Mouse (Mus musculus) forebrain, embryonic 11.5 days (tissue): ENCODE measurements around the gene Gm10401. TPM values are rescaled to one million over a fixed set of nuclear protein-coding genes. Genes with fewer than 3 reads are reported as not detected.

Experiments
- ATAC-seq: fragments of 200-750 bp; cut with Nextera tagmentation; replicated peaks from 2 replicates; pipeline ENCODE4 v1.8.0; 2017; ENCODE audit warnings: moderate TSS enrichment; ENCODE audit not compliant: low FRiP score
- DNase-seq: peaks from one replicate; pipeline ENCODE4 v3.0.0-alpha.2; 2017; ENCODE audit warnings: low spot score
- H3K27ac ChIP-seq: fragments of 300-500 bp; sonication (generic); 2 replicates; pipeline ENCODE4 v1.5.1; 2014; ENCODE audit warnings: low read depth, low read length
- H3K27me3 ChIP-seq: fragments of 300-500 bp; sonication (generic); 2 replicates; pipeline ENCODE4 v1.6.1; 2014; ENCODE audit warnings: mild to moderate bottlenecking, low read length, mixed read lengths; ENCODE audit not compliant: control insufficient read depth, insufficient read depth
- H3K36me3 ChIP-seq: fragments of 300-500 bp; sonication (generic); 2 replicates; pipeline ENCODE4 v1.6.1; 2014; ENCODE audit warnings: mild to moderate bottlenecking, low read length, moderate library complexity, mixed read lengths; ENCODE audit not compliant: control insufficient read depth, insufficient read depth
- H3K4me1 ChIP-seq: fragments of 300-500 bp; sonication (generic); replicated peaks from 2 replicates; pipeline ENCODE4 v1.6.1; 2014; ENCODE audit warnings: low read length, mixed read lengths; ENCODE audit not compliant: control insufficient read depth, insufficient read depth
- H3K4me2 ChIP-seq: fragments of 300-500 bp; sonication (generic); 2 replicates; pipeline ENCODE4 v1.6.1; 2014; ENCODE audit warnings: low read depth, mild to moderate bottlenecking, low read length, moderate library complexity, mixed read lengths; ENCODE audit not compliant: severe bottlenecking
- H3K4me3 ChIP-seq: fragments of 300-500 bp; sonication (generic); 2 replicates; pipeline ENCODE4 v1.5.1; 2014; ENCODE audit warnings: low read depth, low read length
- H3K9ac ChIP-seq: fragments of 300-500 bp; sonication (generic); 2 replicates; pipeline ENCODE4 v1.6.1; 2014; ENCODE audit warnings: low read length
- H3K9me3 ChIP-seq: fragments of 300-500 bp; sonication (generic); 2 replicates; pipeline ENCODE4 v1.6.1; 2016; ENCODE audit warnings: low read length, mixed read lengths; ENCODE audit not compliant: control insufficient read depth
- WGBS: fragments of 180-500 bp; shearing (Covaris S2); extraction: QIAGEN DNeasy Blood & Tissue Kit; methylation state at CpG from one replicate; pipeline ENCODE4 v1.1.7; 2014; 5-methylcytosine and 5-hydroxymethylcytosine counted together
- polyA plus RNA-seq: library from polyadenylated mRNA; unstranded; fragments of >200 nt; fragmentation: Nextera tagmentation; extraction: Ambion mirVana; gene quantifications from 2 replicates; pipeline ENCODE4 v1.2.1, GENCODE M21; 2014

The Gm10401 gene
- polyA plus RNA-seq, 1 experiment from 2014 or later = 22.0 TPM

DNA sequence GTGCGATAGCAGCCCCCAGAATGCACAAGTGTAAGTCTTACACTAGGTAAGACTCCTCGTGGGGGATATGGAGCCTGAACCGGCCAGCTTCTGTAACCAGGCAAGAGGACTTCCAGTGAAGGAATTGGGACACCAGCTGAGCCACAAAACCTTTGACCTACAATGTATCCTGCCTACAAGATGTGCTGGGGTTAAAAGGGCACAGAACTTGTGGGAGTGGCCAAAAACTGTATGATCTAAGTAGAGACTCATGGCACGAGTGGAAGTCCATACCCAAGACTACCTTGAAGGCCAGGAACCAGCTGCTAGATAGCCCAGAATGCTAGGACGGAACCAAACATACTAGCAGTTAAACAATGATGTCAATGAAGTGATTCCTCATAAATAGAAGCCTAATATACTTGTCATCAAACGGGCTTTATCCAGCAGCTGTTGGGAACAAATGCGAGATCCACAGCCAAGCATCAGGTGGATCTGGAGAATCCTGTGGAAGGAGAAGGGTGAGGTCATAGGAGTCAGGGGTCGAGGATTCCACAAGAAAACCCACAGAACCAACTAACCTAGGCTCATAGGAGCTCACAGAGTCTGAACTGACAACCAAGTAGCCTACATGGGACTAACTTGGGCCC, 37.9 kb downstream of the Gm10401 start:
- no peaks in the 10 kb centered on the region for H3K4me1 ChIP-seq
- H3K9me3 ChIP-seq = no peaks in the 10 kb centered on the region
- H3K4me3 ChIP-seq = no peak overlapping the region
- no peaks in the 10 kb centered on the region for H3K27me3 ChIP-seq
- no peak overlapping the region for H3K9ac ChIP-seq
- WGBS = 91% methylated on average over 8 of the region's 8 CpGs
- no peak overlapping the region for H3K4me2 ChIP-seq
- DNase-seq (no peak), ATAC-seq (no peak)
- no peaks in the 10 kb centered on the region for H3K36me3 ChIP-seq
- no peak overlapping the region for H3K27ac ChIP-seq

DNA sequence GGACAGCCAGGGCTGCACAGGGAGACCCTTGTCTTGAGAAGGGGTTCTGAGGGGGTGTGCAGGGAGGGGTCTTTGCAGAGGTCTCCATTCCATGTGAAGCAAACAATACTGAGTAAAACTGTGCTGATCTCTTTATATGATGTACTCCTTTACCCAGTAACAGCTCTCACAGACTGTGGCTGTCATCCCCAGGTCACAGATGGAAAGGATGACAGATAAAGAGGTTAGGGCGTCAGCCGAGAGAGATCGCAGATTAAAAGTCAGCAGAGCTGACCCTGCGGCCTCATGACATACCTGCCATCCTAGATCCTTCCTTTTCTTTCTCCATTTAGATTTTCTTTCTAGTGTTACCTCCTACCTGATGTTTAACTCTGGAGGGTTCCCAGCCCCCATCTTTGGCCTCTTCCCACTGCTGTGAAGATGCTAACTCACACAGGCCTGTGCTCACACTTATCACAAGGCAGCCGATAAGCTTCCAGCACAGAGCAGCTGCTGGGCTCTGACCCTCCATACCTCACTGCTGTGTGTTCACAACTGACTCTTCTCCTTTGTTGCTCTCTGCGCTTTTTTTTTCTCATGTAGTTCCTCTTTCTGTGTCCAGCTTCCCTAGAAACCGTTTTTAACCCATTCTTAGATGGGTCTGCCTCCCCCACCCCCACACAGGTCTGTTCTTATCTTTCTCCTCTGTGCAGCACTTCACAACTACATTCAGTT, 39.4 kb downstream of the Gm10401 start:
- no peak for DNase-seq
- Histone ChIP-seq H3K4me1 (0 out of 2 replicates have a peak, but pooled peaks cover 2% of the 10 kb centered on the region), H3K9ac (no peak overlapping the region), H3K27ac (no peak overlapping the region), H3K4me3 (no peak overlapping the region), H3K4me2 (no peak overlapping the region), H3K27me3 (no peaks in the 10 kb centered on the region), H3K36me3 (no peaks in the 10 kb centered on the region), H3K9me3 (no peaks in the 10 kb centered on the region)
- WGBS = 92% methylated on average over 7 of the region's 7 CpGs
- no peak for ATAC-seq

DNA sequence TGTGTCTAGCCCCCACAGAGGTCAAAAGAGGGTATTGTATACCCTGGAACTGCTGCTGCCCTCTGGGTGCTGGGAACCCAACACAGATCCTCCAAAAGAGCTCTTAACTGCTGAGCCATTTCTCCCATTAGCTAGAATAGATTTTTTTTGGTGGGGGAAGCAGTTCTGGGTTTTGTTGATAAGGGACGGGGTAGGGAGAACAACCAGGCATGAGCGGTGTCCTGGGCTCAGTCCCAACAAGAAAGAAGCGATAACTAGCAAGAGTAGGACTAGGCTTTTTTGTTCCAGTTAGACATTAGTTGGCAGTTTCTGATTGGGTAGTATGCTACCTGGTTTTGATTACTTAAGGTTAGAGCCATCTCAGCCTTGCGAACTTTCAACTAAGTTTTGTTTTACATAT, 40.9 kb downstream of the Gm10401 start:
- H3K27me3 ChIP-seq = no peaks in the 10 kb centered on the region
- no peaks in the 10 kb centered on the region for H3K9me3 ChIP-seq
- H3K36me3 ChIP-seq = no peaks in the 10 kb centered on the region
- 0 out of 2 replicates have a peak, but pooled peaks cover 3% of the 10 kb centered on the region for H3K4me1 ChIP-seq
- H3K4me3 ChIP-seq = no peak overlapping the region
- DNase-seq (no peak), ATAC-seq (no peak)
- H3K4me2 ChIP-seq = no peak overlapping the region
- WGBS = 93% methylated on average over 4 of the region's 4 CpGs
- H3K9ac ChIP-seq = no peak overlapping the region
- no peak overlapping the region for H3K27ac ChIP-seq

DNA sequence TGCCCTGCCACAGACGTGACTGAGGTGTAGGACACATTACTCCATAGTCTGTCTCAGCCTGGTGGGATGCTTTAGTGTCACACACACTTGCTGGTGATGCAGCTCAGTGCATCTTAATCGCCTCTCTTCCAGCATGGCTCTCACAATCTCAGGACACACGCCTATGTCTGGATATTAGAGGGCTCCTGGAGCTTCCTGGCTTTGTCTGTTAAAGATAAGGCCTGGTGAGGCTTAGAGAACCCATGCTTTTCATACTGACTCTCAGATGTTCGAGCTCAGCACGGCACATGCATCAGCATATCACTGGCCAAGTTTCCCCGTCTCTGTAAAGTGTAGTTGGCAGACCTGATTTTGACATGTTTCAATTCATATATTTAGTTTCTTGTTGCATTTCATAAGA, 42.7 kb downstream of the Gm10401 start:
- no peak for ATAC-seq
- Histone ChIP-seq H3K4me1 (0 out of 2 replicates have a peak, but pooled peaks cover 3% of the 10 kb centered on the region), H3K4me2 (no peak overlapping the region), H3K27me3 (no peaks in the 10 kb centered on the region), H3K4me3 (no peak overlapping the region), H3K27ac (no peak overlapping the region), H3K36me3 (no peaks in the 10 kb centered on the region), H3K9ac (no peak overlapping the region), H3K9me3 (no peaks in the 10 kb centered on the region)
- DNase-seq = no peak
- 85% methylated on average over 6 of the region's 6 CpGs for WGBS

DNA sequence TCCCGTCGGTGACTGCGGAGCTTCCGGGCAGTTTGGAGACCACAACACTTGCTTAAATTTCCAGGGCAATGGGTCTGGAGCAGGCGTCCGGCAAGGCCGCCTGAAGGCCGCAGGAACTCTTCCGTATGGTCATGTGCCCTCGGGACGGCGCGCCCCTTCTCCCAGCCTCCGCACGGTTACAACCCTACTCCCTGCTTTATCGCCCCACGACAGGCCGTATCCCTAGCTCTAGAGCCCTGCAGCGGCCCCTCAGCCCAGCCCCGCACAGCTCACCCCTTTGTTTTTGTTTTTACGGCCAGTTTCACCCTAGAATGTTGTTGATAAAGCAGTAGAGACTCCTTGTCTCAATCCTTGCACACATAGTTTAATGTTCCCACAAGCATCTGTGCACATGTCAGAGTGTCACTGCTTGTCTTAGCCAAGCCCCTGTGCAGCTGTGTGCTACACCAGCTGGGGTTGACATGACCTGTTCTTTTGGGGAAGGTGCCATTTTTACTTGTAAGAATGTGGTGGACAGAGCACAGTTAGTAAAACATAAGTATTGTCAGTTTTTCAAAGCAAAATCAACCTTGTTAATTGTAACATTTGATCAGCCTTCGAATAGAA, 44.2 kb downstream of the Gm10401 start:
- WGBS = 92% methylated on average over 22 of the region's 22 CpGs
- no peak overlapping the region for H3K27ac ChIP-seq
- no peak overlapping the region for H3K9ac ChIP-seq
- no peaks in the 10 kb centered on the region for H3K36me3 ChIP-seq
- no peak overlapping the region for H3K4me3 ChIP-seq
- 0 out of 2 replicates have a peak, but pooled peaks cover 3% of the 10 kb centered on the region for H3K4me1 ChIP-seq
- DNase-seq = no peak
- H3K27me3 ChIP-seq = no peaks in the 10 kb centered on the region
- no peak for ATAC-seq
- H3K4me2 ChIP-seq = no peak overlapping the region
- H3K9me3 ChIP-seq = no peaks in the 10 kb centered on the region

DNA sequence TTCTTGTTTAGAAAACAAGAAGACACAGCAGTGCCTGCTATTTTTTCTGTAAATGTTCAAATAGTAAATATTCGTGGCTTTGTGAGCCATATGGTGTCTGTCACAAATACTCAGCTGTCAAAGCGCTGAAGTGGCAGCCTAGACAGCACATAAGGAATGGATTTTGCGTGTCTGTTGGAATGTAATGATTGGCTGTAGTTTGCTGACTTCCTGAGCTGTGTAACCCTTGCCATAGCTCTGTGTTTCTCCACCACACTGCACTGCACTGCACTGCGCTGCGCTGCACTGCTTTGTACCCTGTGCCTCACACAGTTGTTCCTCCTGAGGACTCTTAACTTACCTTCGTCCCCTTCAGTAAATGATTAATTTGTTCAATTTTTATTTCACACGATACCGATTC, 45.5 kb downstream of the Gm10401 start:
- Histone ChIP-seq H3K4me2 (no peak overlapping the region), H3K27ac (no peak overlapping the region), H3K4me1 (0 out of 2 replicates have a peak, but pooled peaks cover 3% of the 10 kb centered on the region), H3K4me3 (no peak overlapping the region), H3K9me3 (no peaks in the 10 kb centered on the region), H3K27me3 (no peaks in the 10 kb centered on the region), H3K36me3 (no peaks in the 10 kb centered on the region), H3K9ac (no peak overlapping the region)
- no peak for DNase-seq
- ATAC-seq = no peak
- 91% methylated on average over 8 of the region's 8 CpGs for WGBS

DNA sequence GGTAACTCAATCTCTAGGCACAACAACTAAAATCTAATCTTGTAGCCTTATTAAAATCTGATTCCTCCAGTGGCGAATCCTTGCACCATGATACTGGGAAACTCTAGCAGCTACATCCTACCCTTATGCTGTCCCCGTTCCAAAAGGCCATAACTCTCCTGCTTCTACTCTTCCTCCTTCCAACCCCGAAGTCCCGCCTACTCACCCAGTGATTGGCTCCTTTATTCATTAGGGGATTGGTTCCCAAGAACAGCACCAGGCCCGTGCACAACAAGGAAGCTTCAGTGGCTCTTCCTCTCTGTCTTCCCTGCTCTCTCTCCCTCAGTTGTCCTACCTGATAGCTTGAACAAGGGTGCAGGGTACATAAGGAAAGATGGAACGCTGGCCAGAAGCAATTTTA, 47.3 kb downstream of the Gm10401 start:
- no peak overlapping the region for H3K4me2 ChIP-seq
- H3K4me1 ChIP-seq = 0 out of 2 replicates have a peak, but pooled peaks cover 3% of the 10 kb centered on the region
- no peaks in the 10 kb centered on the region for H3K9me3 ChIP-seq
- WGBS = 82% methylated on average over 6 of the region's 6 CpGs
- no peak overlapping the region for H3K4me3 ChIP-seq
- no peak overlapping the region for H3K27ac ChIP-seq
- H3K36me3 ChIP-seq = no peaks in the 10 kb centered on the region
- no peak for DNase-seq
- no peak overlapping the region for H3K9ac ChIP-seq
- H3K27me3 ChIP-seq = no peaks in the 10 kb centered on the region
- no peak for ATAC-seq

DNA sequence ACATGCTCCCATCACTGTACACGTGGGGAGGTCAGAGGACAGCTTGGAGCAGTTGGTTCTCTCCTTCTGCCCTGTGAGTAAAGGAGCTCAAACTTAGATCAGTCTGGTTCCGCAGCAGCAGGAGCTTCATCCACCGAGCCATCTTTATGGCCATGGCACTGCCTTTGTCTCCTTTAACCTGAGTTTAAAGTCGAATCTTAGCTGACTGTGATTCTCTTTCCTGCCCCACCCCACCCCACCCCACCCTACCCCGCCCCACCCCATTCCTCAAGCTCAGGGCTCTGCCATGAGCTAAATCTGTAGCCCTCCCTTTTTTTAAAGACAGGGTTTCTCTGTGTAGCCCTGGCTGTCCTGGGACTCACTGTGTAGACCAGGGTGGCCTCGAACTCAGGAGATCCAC, 48.4 kb downstream of the Gm10401 start:
- H3K9ac ChIP-seq = no peak overlapping the region
- no peaks in the 10 kb centered on the region for H3K9me3 ChIP-seq
- DNase-seq (no peak), ATAC-seq (no peak)
- 0 out of 2 replicates have a peak, but pooled peaks cover 3% of the 10 kb centered on the region for H3K4me1 ChIP-seq
- no peak overlapping the region for H3K4me3 ChIP-seq
- no peaks in the 10 kb centered on the region for H3K27me3 ChIP-seq
- no peak overlapping the region for H3K4me2 ChIP-seq
- WGBS = 92% methylated on average over 6 of the region's 6 CpGs
- H3K36me3 ChIP-seq = no peaks in the 10 kb centered on the region
- H3K27ac ChIP-seq = no peak overlapping the region
